Mouse (Mus musculus): ENCODE results near the gene Olfr670.
"Not testable (repeated sequence)": the region's sequence is repeated elsewhere in the genome, so short reads cannot be mapped to it uniquely, and the experiment has no call there.

Gene Olfr670

DNA sequence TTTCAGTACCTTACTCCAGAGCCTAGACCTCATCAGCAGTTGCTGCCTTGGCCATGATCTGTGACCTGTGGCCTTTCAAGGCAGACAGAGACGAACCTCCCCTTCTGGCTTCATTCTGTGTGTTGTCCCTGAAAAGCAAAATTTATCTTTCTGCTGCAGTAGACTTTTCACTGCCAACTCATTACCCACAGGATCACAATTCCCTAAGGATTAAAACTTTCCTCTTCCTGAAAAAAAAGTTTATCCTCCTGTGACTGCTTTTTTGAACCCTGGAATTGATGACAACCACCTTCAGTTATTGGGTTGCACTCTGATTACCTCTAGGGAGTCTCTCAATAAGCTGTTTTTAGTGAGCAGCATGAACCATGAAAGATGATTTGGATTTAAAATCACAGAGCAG is at the start of gene Olfr670:
Gene Olfr670, minus strand, starts transcription at position 101 of the 400 bp plus-strand sequence.
- DNase-seq, result no peak

DNA sequence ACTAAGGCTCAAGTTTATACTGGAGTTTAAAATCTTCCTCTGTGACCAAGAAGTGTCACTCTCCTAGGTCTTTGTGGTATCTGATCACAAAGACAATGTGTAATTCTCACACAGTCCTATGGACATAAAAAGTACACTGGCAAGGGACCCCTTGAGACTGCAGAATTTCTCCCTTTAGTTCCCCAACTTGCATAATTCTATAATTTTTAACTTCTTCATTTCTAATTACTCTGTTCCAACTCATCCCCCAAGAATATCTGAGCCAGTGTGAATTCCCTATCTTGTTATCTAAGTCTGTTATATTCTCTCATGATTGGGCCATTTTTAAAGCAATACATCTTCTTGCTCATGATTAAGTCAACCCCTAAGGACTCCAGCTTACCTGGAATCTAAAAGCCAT is 39.5 kb upstream of the Olfr670 start, which contains the start of gene Olfr672:
Gene Olfr672, minus strand, starts transcription at position 101 of the 400 bp plus-strand sequence.
- no peak for DNase-seq

DNA sequence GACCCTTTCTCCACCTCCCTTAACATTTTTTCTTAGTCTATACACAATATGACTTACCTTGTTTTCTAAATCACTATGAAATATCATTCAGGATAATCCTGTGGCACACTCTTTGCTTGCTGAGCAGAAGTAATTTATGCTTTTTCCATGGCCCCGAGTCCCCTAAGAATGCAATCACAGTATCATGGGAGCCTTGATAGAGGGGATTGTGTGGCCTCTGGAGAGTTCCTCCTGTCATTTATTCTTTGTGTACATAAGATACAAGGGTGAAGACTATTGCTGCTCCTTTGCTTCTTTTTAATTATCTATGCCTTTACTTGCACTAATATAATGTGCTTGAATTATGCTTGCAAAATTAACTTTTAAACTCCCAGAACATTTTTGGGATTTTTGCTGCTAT is 16.6 kb upstream of the Olfr670 start, which contains the start of gene Olfr671:
Gene Olfr671, minus strand, starts transcription at position 101 of the 400 bp plus-strand sequence.
- no peak for DNase-seq

DNA sequence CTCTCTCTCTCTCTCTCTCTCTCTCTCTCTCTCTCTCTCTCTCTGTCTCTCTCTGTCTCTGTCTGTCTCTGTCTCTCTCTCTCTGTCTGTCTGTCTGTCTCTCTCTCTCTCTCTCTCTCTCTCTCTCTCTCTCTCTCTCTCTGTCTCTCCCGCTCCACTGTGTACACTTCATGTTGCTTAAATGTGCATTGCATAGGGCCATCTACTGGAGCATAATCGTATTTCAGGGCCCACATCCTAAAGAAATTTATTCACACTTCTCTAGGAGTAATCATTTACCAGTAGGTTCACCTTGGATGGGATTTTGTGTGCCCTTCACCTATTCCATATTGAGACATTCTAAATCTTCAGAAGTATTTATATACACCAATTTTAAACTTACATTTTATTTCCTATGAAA is 10.1 kb upstream of the Olfr670 start:
- not testable (repeated sequence) for DNase-seq

DNA sequence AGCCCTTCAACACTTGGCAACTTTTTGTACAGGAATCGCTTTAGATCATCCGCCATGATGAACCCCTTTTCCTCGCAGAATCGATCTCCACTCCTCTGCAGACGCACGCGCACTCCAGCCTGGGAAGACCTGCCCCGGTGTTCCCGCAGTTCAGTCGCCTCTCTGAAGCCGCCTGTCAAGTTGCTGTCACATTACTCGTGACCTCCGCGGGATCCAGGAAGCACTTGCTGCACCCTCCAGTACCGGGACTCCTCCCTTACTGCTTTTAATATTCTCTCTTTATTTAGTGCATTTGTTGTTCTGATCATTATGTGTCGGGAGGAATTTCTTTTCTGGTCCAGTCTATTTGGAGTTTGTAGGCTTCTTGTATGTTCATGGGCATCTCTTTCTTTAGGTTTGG is 12.2 kb downstream of the Olfr670 start:
- not testable (repeated sequence) for DNase-seq

DNA sequence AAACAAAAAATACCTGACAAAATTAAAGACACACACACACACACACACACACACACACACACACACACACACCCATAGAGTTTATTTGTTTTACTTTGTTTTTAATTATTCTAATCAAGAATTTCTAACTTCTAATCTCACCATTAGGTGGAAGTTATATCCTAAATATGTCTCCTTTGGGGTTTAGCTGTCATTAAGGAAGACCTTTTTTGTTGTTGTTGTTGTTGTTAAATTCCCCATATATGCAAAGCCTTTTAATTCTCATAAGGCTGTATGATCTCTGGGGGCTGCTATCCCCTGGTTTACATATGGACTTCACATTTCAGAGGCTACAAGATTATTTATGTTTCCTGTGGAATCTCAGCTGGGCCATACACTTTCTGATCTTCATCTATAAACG is 28.5 kb downstream of the Olfr670 start, which contains the start of gene Olfr669:
Gene Olfr669, plus strand, starts transcription at position 301 of the 400 bp plus-strand sequence.
- no peak for DNase-seq

DNA sequence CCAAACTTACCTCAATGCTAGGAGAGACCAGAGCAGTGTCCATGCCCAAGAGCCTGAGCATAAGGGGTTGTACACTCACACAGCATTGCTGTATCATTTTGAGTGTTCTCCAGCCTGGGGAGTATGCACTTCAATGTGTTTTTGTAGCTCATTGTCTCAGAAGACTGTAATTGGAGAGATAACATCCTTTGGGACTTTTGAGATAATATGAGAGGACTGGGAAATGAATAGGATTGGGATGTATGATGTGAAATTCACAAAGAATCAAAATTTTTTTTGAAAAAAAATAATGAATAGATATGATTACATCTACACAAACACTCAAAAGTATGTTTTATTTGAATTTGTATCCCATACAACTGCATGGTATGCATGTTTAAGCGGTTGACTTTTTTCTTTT is 34.5 kb downstream of the Olfr670 start, which contains the start of gene Olfr668:
Gene Olfr668, minus strand, starts transcription at position 101 of the 400 bp plus-strand sequence.
- no peak for DNase-seq

DNA sequence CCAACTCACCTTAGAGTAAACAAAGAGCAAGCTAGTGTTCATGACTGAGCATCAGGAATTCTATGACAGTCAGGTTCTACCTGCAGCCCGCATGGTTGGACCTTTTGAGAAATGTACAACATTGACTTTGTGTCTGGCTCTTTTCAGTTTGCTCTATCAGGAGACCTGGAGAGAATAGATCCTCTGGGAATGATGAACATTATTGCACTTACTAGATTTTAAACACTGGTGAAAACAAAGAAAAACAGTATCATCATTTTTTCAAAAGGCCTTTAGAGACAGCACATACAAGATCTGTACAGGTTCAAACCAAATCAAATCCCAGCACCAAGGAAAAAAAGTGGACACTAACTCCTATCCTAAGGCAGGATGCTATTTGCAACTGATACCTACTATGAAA is 41.0 kb downstream of the Olfr670 start, which contains the start of gene Olfr667:
Gene Olfr667, minus strand, starts transcription at position 101 of the 400 bp plus-strand sequence.
- no peak for DNase-seq

All from right cerebral cortex, postnatal 25 days (tissue).